Mouse (Mus musculus): ENCODE data around the gene Vwa8. TPM values are rescaled to one million over a fixed set of nuclear protein-coding genes. Genes with fewer than 3 reads are reported as not detected.
"Not testable (repeated sequence)": the region's sequence is repeated elsewhere in the genome, so short reads cannot be mapped to it uniquely, and the experiment has no call there.

Gene Vwa8
- total RNA-seq, 2 experiments from 2014 or later: 12.2 to 19.9 TPM

DNA sequence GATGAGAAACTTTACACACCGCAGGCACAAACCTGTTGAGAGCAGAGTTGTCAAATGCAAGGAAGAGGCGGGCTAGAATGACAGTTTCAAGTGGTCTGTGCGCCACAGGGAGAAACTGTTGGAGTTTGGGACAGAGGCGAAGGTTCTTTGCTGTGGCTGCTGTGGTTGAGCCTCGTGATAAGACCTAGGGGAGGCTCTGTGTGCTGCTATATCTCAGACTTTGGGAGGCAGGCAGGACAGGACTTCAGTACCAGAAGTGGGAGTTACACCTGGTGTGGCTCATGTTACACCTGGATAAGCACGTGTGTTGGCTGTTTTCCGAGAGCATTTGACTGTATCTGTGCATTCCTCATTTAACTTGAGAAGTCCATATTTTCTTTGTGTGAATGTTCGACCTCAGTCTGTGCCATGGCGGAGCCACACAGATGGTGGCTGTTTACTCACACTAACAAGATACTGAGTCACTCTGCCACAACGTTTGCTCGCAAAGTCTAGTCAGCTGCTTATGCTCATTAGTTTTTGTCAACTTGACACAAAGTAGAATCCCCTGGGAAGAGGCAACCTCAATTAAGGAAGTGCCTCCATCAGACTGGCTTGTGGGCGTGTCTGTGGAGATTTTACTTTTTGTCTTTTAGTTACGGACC is 29.7 kb downstream of the Vwa8 start:
- ATAC-seq (replicated peaks; ENCODE audit: low FRiP score, low TSS enrichment, poor library complexity, severe bottlenecking): 0 out of 2 replicates have a peak, but pooled peaks have one; percentile 37

DNA sequence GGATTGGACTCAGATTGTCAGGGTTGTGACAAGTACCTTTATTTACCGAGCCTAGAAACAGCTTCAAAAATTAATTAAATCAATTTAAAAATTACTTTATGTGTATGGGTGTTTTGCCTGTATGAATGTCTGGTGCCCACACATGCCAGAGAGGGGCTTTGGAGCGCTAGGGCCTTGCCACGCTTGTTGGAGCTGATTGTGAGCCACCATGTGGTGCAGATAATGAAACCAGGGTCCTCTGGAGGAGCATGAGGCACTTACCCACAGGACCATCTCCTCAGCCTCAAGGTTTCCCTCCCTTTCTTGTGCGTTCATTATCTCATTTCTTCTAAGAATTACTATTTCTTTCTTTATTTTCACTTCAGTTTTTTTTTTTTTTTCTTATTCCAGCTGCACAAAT is 32.0 kb downstream of the Vwa8 start:
- ATAC-seq (replicated peaks; ENCODE audit: low FRiP score, low TSS enrichment, poor library complexity, severe bottlenecking): peak; percentile 42; the same call in 1 of the 2 replicates

DNA sequence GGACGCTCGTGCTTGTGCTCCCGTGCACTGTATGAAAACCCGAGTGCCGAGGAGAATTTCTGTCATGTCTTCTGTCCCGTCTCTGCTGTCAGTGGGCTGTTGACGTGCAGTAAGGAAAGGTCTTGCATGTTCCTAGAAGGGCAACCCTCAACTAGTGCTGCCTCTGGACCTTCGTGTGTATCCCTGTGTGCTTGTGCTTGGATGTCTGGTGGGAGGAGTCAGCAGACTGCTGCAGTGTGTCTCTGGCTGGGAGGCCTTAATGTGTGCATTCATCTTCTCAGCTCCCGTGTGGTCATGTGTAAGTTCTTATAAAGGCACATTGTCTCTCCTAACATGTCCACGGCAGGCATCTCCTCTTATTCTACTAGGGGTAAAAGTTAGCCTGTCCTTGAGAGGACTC is 32.7 kb downstream of the Vwa8 start:
- no peak for ATAC-seq (replicated peaks; ENCODE audit: low FRiP score, low TSS enrichment, poor library complexity, severe bottlenecking)

DNA sequence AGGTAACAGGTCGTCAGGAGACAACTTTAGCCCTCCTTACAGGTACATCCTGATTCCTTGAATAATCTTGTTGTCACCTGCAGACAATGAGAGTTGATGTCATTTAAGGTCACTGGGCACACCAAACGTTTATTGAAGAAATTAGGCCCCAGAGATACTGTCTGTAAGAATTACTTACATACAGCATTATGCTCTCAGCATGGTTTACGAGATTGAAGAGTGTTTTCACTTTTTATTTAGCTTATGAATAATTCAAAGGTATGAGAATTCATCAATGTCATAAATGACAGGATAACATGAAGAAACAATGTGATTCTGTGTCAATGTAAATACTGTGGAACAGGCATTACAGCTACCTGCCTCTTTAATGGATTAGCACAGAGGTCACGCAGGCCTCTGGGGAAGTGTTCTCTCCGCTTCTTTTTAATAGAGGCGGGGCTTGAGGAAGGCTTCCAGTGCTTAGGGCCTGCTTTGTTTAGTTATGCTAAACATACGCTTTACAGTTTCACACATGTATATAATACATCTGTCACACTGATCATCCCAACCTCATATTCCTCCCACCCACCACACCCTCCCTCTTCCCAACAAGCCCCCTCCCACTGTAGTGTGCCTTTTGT is 37.2 kb downstream of the Vwa8 start:
- ATAC-seq (replicated peaks; ENCODE audit: low FRiP score, low TSS enrichment, poor library complexity, severe bottlenecking): no peak

DNA sequence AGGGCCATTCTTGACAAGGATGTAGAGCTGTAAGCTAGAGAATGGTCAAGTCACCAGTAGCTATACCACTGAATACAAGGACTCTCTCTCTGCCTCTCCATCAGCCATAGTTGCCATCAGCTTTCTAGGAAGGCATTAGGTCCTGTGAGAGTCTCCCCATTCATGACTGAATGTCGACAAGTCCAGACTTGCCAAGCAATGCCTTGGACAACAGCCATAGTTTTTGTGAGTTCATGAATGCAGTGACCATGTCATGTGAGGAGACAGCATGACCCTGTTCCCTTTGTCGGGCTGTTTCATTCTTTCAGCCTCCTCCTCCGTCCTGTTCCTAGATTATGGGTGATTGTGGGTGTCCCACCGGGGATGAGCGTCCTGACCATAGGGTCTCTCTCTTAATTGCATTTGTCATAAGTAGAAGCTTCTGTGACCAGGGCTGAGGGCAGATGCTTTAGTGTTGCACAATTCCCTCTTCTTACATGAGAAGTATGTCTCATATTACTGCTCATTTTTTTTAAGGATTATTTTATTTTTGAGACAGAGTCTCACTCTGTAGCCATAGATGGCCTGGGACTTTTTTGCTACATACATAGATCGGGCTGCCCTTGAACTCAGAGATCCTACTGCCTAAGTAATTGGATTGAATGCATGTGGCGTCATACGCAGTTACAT is 37.8 kb downstream of the Vwa8 start:
- no peak for ATAC-seq (replicated peaks; ENCODE audit: low FRiP score, low TSS enrichment, poor library complexity, severe bottlenecking)

DNA sequence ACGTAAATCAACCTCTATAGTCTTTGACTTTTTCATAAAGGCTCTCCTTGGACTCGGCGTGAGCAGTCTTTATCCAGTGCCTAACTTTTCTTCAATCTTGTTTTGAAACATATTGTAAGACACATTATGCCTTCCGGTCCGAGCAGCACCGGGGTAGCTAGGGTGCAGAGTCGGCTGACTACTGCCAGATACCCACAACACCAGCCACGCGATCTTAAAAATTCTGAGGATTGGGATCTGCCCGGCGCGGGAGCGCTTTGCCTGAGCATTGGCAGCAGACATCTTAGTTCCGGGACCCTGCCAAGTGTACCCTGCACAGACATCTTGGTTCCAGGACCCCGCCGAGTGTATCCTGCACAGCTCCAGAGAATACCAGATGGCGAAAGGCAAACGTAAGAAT is 38.6 kb downstream of the Vwa8 start:
- not testable (repeated sequence) for ATAC-seq (replicated peaks; ENCODE audit: low FRiP score, low TSS enrichment, poor library complexity, severe bottlenecking)

DNA sequence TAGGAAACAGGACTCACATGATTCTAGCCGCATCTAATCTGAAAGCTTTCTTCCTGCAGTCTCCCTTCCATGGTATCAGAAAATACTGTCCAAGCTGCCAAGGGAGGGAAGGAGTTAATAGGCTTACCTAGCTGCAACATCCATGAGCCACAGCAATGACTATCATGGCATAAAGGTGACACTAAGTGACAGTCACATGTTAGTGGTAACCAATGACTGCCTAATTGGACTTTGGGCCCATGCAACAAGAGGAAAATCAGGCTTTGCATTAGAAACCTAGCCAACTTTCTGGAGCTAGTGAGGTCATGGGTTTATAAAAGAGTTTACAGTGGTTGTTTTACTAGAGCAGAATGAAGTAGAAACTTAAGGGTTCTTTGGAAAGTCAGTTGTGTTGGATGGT is 46.6 kb downstream of the Vwa8 start:
- ATAC-seq (replicated peaks; ENCODE audit: low FRiP score, low TSS enrichment, poor library complexity, severe bottlenecking): no peak

DNA sequence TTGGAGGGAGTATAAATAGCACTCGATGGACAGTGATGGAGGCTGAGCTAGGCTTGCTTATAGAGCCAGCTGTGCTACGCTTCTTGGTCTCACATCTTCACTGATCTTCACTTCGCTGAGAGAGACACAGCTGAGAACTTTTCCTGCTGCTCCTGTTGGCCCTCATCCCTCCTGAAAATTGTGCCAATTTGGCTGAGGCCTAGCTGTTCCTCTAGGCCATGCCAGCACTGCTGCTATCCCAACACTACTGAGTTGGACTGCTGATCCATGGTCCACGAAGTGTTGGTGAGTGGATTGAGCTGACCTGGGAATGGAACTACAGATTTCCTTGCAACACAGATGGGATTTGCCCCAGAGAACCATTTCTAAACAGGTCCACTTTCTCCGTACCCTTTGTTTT is 47.4 kb downstream of the Vwa8 start:
- ATAC-seq (replicated peaks; ENCODE audit: low FRiP score, low TSS enrichment, poor library complexity, severe bottlenecking): no peak

DNA sequence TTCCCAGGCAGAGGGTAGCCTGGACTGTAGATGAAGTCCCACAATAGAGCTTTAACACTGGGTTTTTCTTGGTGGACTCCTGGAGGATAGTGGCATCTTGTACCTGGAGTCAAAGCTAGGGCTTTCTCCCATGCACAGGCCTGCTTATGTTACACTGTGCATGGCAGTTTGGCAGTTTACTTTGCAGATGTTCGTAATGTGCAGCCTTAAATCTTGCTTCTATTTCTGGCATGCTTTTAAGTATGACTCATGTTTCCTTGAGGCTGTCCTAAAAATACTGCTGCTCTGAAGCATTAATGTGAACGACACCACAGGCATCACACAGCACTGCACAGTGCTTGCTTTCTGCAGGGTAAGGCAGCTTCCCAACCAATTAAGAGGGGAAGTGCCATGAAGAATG is 51.9 kb downstream of the Vwa8 start:
- ATAC-seq (replicated peaks; ENCODE audit: low FRiP score, low TSS enrichment, poor library complexity, severe bottlenecking): no peak

DNA sequence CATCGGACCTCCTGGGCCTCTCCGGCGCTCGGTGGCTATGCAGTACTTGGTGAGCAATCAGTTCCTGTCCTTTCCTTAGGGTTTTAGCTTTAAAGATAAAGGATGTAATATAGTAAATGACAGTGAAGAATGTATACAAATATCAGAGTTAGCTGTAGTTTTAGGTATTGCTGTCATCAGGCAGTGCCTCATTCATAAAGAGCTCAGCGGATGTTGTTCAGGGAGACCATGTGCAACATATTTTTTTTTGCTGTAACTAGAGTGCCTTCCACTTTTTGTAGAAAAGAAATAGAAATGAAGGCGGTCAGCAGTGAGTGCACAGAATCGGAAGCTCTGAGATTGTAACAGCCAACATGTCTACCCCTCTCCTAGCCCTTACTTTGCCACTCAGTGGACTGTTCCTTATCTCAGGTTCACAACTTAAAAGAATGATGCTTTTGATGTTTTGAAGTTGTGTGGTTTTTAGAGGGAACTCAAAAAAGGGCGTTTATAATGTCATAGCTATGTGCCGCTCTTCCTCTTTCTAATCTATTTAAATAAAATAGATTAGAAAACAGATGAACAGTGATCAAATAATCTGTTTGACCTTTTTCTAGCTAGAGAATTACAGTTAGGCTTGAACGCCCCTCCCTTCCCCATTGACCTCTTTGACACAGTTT is 59.5 kb downstream of the Vwa8 start:
- no peak for ATAC-seq (replicated peaks; ENCODE audit: low FRiP score, low TSS enrichment, poor library complexity, severe bottlenecking)

DNA sequence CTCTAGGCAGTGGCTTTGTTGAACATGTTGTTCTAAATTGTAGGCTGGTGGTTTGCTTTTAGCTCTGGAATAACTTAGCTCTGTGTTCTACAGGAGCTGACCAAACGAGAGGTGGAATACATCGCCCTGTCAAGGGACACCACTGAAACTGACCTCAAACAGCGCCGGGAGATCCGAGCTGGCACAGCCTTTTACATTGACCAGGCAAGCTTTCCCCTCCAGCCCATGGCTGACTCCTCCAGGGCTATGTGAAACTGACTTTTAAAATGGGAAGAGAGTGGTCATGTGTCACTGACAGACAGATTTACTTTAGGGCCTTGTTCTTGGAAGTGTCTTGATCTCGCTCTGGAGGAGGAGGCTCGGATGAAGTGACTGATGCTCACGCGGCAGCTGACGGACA is 63.2 kb downstream of the Vwa8 start:
- ATAC-seq (replicated peaks; ENCODE audit: low FRiP score, low TSS enrichment, poor library complexity, severe bottlenecking): no peak

DNA sequence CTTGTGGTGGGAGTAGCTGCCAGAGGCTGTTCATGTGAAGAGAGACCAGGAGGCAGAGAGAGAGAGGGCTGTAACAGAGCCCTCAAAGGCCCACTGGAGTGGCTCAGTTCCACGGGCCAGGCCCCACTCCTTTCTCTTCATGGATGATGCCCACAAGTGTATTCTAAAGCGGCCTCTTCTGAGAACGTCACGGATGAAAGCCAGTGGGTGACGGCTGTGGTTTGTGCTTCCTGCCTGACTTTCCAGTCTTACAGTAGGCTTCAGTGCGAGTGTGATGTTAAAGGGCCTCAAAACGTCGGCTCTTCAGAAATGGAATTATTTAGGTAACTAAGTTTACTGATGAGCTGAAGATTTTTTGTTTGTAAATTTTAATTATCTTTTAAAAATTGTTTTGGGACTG is 65.3 kb downstream of the Vwa8 start:
- no peak for ATAC-seq (replicated peaks; ENCODE audit: low FRiP score, low TSS enrichment, poor library complexity, severe bottlenecking)

DNA sequence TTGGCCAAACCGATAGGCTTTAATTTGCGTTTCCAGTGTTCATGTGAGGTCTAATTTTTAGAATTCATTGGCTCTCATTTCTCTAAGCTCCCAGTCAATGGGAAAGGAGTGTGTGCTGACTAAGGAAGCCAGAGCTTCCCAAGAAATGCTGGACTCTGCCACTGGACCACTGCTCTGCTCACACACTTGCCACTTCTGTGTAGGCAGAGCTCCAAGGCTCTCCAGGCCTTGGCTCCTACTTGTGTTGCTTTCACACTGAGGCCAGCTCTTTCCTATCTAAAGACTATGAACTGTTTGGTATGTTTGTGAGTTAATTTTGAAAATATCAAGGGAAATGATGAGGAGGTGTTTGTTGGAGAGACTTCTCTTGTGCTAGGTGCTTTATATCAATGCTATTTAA is 67.8 kb downstream of the Vwa8 start:
- ATAC-seq (replicated peaks; ENCODE audit: low FRiP score, low TSS enrichment, poor library complexity, severe bottlenecking): no peak

DNA sequence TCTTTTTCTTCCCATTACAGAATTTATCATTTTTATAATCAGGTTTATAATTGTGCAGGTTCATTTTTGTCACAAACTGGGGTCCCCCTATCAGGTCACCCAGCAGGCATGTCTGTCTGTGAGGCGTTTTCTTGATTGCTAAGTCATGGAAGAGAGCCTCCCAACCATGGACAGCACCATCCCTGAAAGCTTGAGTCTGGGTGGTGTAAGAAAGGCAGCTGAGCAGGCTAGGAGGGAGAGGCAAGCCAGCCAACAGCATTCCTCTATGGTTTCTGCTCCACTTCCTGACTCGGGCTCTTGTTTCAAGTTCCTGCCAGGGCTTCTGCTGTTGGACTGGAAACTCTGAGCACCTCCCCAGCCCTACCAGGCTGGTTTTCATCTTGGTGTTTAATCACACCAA is 72.4 kb downstream of the Vwa8 start:
- ATAC-seq (replicated peaks; ENCODE audit: low FRiP score, low TSS enrichment, poor library complexity, severe bottlenecking): no peak

DNA sequence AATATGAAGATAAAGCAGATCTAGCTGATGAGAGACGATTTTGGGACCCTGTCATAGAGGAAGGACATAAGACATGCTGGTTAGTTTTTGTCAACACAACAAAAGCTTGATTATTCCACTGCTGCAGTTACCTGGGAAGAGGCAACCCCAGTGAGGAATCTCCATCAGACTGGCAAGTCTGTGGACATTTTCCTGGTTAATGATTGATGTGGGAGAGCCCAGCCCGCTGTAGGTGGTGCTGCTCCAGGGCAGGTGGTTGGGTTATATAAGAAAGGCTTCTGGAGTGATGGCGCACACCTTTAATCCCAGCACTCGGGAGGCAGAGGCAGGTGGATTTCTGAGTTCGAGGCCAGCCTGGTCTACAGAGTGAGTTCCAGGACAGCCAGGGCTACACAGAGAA is 74.8 kb downstream of the Vwa8 start:
- no peak for ATAC-seq (replicated peaks; ENCODE audit: low FRiP score, low TSS enrichment, poor library complexity, severe bottlenecking)

DNA sequence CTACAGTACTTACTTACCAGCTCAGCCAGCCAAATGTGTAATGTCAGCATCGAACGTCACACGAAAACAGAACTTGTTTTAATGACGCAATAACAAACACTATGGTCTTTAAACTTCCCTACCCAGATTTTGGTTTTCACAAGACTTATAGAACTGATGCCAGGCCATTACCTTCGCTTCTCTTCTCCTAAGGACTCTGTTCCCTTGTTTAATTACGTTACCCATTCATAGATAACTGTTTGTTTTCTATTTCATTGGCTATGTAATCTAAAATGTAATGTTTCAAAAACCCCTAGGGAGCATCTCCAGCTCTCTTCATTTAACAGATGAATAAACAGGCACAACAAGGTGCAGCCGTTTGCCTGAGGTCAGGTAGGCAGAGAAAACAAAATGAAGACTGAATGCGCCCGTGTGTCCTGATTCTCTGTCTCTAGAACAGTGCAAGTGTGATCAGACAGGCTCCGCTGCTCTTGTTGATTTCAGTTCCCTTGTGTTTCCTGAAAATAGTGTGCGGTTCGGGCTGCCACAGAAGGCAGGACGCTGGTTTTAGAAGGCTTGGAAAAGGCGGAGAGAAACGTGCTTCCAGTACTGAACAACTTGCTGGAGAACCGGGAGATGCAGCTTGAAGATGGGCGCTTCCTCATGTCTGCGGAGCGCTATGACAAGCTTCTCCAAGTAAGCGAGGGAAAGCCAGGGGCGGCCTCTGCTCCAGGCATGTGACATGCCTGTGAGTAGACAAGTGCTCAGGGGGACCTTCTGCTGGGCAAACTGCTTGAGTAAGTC is 76.1 kb downstream of the Vwa8 start:
- ATAC-seq (replicated peaks; ENCODE audit: low FRiP score, low TSS enrichment, poor library complexity, severe bottlenecking): no peak

DNA sequence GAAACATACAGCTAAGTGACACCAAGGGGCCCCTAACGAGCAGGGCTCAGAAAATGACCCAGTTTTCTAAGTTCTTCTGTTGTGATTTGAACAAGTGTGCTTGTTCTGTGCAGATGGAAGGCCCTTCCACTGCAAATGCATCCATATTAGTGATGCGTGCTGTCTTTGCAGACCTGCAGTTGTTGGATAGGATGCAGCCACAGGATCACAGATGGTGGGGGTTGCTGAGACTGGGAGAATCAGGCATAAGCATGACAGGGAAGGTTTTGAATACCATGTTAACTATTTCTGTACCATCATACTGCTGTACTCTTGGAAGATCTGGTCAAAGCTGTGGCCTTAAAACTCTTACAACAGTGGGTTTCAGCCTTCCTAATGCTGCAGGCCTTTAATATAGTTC is 83.2 kb downstream of the Vwa8 start:
- no peak for ATAC-seq (replicated peaks; ENCODE audit: low FRiP score, low TSS enrichment, poor library complexity, severe bottlenecking)

DNA sequence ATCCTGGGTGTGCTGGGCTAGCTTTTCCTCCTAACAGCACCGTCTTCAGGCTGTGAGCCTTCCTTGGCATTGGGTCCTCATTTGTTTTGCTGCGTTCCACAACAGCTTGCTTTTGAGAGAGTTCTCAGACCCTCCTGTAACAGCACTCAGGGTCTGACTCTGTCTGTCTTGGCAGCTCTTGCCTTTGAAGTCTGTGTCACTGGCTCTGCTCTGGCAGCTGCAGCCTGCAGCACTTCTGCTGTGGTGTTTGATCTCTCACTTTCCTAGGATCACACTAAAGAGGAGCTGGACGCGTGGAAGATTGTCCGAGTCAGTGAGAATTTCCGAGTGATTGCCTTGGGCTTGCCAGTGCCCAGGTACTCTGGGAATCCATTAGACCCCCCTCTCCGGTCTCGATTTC is 84.5 kb downstream of the Vwa8 start:
- no peak for ATAC-seq (replicated peaks; ENCODE audit: low FRiP score, low TSS enrichment, poor library complexity, severe bottlenecking)

DNA sequence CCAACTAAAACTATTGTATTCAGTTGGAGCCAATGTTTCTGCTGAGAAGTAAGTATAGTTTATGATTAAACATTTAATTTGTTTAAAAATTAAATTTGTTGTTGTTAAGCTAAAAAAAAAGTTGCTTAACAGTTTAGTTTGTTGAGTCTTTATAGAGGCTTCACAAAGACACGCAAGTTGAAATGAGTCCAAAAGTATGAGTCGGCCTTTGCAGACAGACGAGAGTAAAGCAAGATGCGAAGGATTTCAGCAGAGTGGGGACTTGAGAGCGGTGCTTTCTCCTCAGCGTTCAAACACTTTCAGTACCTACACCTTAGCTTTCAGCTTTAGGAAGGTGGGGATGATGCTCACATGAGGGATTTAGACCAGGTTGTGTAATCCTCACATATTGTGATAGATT is 85.7 kb downstream of the Vwa8 start:
- ATAC-seq (replicated peaks; ENCODE audit: low FRiP score, low TSS enrichment, poor library complexity, severe bottlenecking): no peak

DNA sequence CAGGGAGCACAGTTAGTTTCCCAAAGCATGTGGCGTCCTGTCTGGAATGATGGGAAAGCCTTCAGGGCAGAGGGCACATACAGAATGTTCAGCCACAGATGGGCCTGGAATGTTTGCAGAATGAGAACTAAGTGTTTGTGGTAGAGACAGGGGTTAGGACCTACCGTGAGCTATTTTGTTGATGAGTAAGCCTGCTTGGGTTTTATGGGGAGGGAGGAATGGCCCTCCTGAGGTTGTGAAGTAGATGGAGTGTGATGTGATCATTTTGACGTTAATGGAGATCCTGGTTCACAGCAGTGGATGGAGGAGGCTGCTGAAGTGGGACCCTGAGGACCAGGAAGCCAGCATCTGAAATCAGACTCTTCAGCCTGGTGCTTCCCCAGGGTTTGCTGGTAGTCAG is 86.9 kb downstream of the Vwa8 start:
- no peak for ATAC-seq (replicated peaks; ENCODE audit: low FRiP score, low TSS enrichment, poor library complexity, severe bottlenecking)

Measured in megakaryocyte-erythroid progenitor cell, adult 5-6 weeks (primary cell).